Mouse (Mus musculus): ENCODE data around the gene Gm11042.

Gm11042 gene

DNA sequence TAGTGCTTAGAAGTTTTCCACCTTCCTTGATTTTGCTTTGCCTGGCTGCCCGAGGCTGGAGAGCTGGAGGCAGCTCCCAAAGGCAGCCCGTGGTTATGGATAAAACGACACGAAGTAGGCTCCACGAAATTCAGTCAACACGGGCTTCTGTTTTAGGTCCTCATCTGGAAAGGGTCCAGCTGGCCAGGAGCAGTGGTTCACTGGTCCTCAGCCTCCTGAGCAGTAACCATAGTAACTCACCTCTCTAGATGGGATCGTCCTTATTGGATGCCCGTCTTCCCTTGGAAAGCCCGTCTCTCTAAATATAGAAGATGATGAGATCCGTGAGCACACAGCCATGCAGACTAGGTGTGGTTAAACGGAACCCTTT lies 31.5 kb downstream of the Gm11042 start:
- DNase-seq (ENCODE audit: low read depth, low spot score), result no peak

DNA sequence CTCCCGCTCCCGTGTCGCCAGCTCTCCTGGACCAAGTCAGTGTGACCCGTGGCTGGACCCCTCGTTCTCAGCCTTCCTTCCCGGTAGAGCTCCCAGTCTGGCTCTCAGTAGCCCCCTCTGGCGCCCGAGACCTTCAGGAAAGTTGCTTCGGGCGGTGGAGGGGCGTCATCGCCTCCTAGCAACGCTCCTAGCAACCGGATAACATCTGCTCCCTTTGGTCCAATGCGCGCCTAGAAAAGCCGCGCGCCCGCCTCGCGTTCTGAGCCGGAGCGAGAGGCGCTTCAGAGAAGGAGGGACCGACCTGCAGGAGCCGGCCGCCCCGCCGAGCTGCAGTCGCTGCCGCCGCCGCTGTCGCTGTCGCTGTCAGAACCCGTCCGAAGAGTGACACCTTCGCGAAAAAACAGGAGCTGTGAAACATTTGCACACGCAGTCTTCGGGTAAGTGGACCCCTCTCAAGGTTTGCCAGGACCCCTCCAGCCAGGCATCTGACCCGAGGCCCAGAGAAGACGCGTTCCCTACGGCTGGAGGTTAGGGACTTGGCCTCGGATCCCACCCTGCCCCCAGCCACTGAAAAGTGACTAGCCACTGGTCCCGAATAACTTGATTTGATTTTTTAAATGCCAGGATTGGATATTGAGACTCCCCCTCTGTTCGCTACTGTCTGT lies 32.0 kb downstream of the Gm11042 start:
- no peak for DNase-seq (ENCODE audit: low read depth, low spot score)

- DNase-seq (ENCODE audit: low read depth, low spot score), result no peak
Observed at GRCm38 (mm10) chr12:74282846-74283245, 33.3 kb downstream of the Gm11042 start.

- no peak for DNase-seq (ENCODE audit: low read depth, low spot score)
Observed at GRCm38 (mm10) chr12:74281403-74281802, 34.8 kb downstream of the Gm11042 start.

DNA sequence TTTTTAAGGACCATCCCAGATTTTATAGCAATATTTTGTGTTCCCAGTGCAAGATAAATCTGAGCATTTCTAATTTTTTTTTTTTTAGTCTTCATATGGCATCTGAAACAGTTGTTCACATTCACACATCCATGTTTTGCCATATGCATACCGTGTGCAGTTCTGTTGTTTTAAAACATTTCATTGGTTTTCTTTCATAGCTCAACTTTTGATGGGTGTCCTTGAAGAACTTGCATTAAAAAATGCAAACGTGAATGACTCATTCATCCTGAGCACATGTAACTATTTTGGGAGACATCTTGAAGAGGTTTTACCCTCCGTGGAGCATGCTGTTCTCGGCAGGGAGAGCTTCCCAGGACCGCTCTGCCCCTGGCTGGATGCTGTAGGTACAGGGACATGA lies 38.9 kb downstream of the Gm11042 start:
- no peak for DNase-seq (ENCODE audit: low read depth, low spot score)

- no peak for DNase-seq (ENCODE audit: low read depth, low spot score)
Observed at GRCm38 (mm10) chr12:74272545-74272944, 43.6 kb downstream of the Gm11042 start.

DNA sequence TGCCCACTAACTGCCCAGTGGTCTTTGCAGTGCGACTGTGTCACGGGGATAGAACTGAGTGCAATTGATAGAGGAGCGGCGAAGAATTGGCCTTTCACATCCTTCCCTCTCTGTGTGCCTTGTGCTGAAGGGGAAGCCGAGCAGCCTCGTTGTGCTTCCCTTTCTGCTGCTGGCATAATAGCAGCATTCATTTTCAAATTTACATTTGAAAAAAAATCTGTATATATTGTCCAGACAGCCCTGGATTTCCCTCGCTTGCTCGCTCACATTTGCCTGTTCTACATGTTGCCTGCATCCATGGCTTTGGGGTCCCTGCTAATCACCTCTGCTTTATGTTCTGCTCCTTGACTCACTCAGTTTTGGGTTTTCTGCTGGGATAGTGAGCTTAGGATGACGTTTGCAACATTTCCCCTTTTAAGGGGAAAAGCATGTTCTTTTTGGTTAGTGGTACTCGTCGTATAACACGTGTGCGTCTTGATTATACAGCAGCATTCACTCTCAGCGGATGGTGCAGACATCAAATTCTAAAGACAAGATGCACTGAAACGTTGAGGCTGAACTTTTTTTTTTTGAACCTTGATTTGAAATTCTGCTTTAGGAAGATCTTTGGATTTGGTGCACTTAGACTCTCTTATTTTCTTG lies 47.4 kb downstream of the Gm11042 start:
- no peak for DNase-seq (ENCODE audit: low read depth, low spot score)

DNA sequence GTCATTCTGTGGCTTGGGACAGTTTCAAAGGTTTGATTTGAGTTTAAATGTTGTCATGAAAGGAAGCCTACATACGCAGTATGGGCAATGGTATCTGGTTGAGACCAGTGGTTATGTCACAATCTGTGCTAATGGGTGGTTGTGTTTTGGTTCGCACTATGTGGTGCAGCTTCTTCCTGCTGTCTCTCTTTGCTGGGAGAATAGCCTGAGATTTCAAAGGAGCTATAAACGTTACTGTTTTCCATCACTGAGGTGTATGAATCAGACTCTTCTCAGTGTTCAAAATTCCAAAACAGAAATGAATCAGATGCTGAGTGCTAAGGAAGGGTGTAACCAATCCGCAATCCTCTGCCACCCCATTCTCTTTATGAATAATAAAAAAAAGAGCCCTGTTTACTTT lies 49.1 kb downstream of the Gm11042 start:
- no peak for DNase-seq (ENCODE audit: low read depth, low spot score)
